Mouse (Mus musculus): ENCODE results near the gene Vwa3b. TPM values are rescaled to one million over a fixed set of nuclear protein-coding genes. Genes with fewer than 3 reads are reported as not detected.
"Not testable (repeated sequence)": the region's sequence is repeated elsewhere in the genome, so short reads cannot be mapped to it uniquely, and the experiment has no call there.

Gene Vwa3b
- polyA plus RNA-seq, 1 experiment from 2014 or later: 0.99 TPM

- no peak overlapping the region for H3K9ac ChIP-seq (ENCODE audit: low read depth, low read length)
- 89% methylated on average over 5 of the region's 5 CpGs for WGBS
- ATAC-seq: no peak
- no peaks in the 10 kb centered on the region for H3K36me3 ChIP-seq (ENCODE audit: control insufficient read depth, insufficient read depth, low read length)
- no peak overlapping the region for H3K27ac ChIP-seq (ENCODE audit: low read length)
- H3K27me3 ChIP-seq (ENCODE audit: control insufficient read depth, insufficient read depth, low read depth, low read length): no peaks in the 10 kb centered on the region
- H3K4me3 ChIP-seq (ENCODE audit: low read depth, low read length): no peak overlapping the region
- H3K9me3 ChIP-seq (replicated peaks; ENCODE audit: control insufficient read depth, low read length, poor library complexity, severe bottlenecking): no peaks in the 10 kb centered on the region
- H3K4me2 ChIP-seq (ENCODE audit: low read length): no peak overlapping the region
- H3K4me1 ChIP-seq (ENCODE audit: control insufficient read depth, insufficient read depth, low read length): no peaks in the 10 kb centered on the region
Measured at GRCm38 (mm10) chr1:37005036-37005435, 21.4 kb upstream of the Vwa3b start.

GRCm38 (mm10) chr1:37006529-37006928 is 19.9 kb upstream of the Vwa3b start:
- 88% methylated on average over 10 of the region's 11 CpGs for WGBS
- not testable (repeated sequence) for H3K9me3 ChIP-seq (replicated peaks; ENCODE audit: control insufficient read depth, low read length, poor library complexity, severe bottlenecking); ATAC-seq; H3K9ac ChIP-seq (ENCODE audit: low read depth, low read length); H3K4me2 ChIP-seq (ENCODE audit: low read length); H3K4me1 ChIP-seq (ENCODE audit: control insufficient read depth, insufficient read depth, low read length); H3K4me3 ChIP-seq (ENCODE audit: low read depth, low read length); H3K36me3 ChIP-seq (ENCODE audit: control insufficient read depth, insufficient read depth, low read length); H3K27ac ChIP-seq (ENCODE audit: low read length); H3K27me3 ChIP-seq (ENCODE audit: control insufficient read depth, insufficient read depth, low read depth, low read length)

- 85% methylated on average over 10 of the region's 10 CpGs for WGBS
- H3K27ac ChIP-seq (ENCODE audit: low read length): no peak overlapping the region
- H3K27me3 ChIP-seq (ENCODE audit: control insufficient read depth, insufficient read depth, low read depth, low read length): no peaks in the 10 kb centered on the region
- no peaks in the 10 kb centered on the region for H3K9me3 ChIP-seq (replicated peaks; ENCODE audit: control insufficient read depth, low read length, poor library complexity, severe bottlenecking)
- no peak for ATAC-seq
- H3K4me1 ChIP-seq (ENCODE audit: control insufficient read depth, insufficient read depth, low read length): no peaks in the 10 kb centered on the region
- H3K4me2 ChIP-seq (ENCODE audit: low read length): no peak overlapping the region
- H3K4me3 ChIP-seq (ENCODE audit: low read depth, low read length): no peak overlapping the region
- H3K9ac ChIP-seq (ENCODE audit: low read depth, low read length): no peak overlapping the region
- no peaks in the 10 kb centered on the region for H3K36me3 ChIP-seq (ENCODE audit: control insufficient read depth, insufficient read depth, low read length)
Measured at GRCm38 (mm10) chr1:37009880-37010279, 16.5 kb upstream of the Vwa3b start.

GRCm38 (mm10) chr1:37011626-37012209 is 14.7 kb upstream of the Vwa3b start:
- Histone ChIP-seq H3K4me1 (ENCODE audit: control insufficient read depth, insufficient read depth, low read length) (no peaks in the 10 kb centered on the region), H3K4me2 (ENCODE audit: low read length) (no peak overlapping the region), H3K9ac (ENCODE audit: low read depth, low read length) (no peak overlapping the region), H3K36me3 (ENCODE audit: control insufficient read depth, insufficient read depth, low read length) (no peaks in the 10 kb centered on the region), H3K9me3 (replicated peaks; ENCODE audit: control insufficient read depth, low read length, poor library complexity, severe bottlenecking) (no peaks in the 10 kb centered on the region), H3K27ac (ENCODE audit: low read length) (no peak overlapping the region), H3K4me3 (ENCODE audit: low read depth, low read length) (no peak overlapping the region), H3K27me3 (ENCODE audit: control insufficient read depth, insufficient read depth, low read depth, low read length) (no peaks in the 10 kb centered on the region)
- 79% methylated on average over 3 of the region's 3 CpGs for WGBS
- no peak for ATAC-seq

- Histone ChIP-seq H3K4me1 (ENCODE audit: control insufficient read depth, insufficient read depth, low read length) (no peaks in the 10 kb centered on the region), H3K4me2 (ENCODE audit: low read length) (no peak overlapping the region), H3K36me3 (ENCODE audit: control insufficient read depth, insufficient read depth, low read length) (no peaks in the 10 kb centered on the region), H3K27ac (ENCODE audit: low read length) (no peak overlapping the region), H3K27me3 (ENCODE audit: control insufficient read depth, insufficient read depth, low read depth, low read length) (no peaks in the 10 kb centered on the region), H3K9me3 (replicated peaks; ENCODE audit: control insufficient read depth, low read length, poor library complexity, severe bottlenecking) (no peaks in the 10 kb centered on the region), H3K9ac (ENCODE audit: low read depth, low read length) (no peak overlapping the region), H3K4me3 (ENCODE audit: low read depth, low read length) (no peak overlapping the region)
- no peak for ATAC-seq
- 85% methylated on average over 2 of the region's 2 CpGs for WGBS
Measured at GRCm38 (mm10) chr1:37013006-37013405, 13.4 kb upstream of the Vwa3b start.

- WGBS: 78% methylated on average over 7 of the region's 7 CpGs
- no peak overlapping the region for H3K4me2 ChIP-seq (ENCODE audit: low read length)
- H3K36me3 ChIP-seq (ENCODE audit: control insufficient read depth, insufficient read depth, low read length): no peaks in the 10 kb centered on the region
- no peak overlapping the region for H3K9ac ChIP-seq (ENCODE audit: low read depth, low read length)
- H3K4me1 ChIP-seq (ENCODE audit: control insufficient read depth, insufficient read depth, low read length): no peaks in the 10 kb centered on the region
- no peaks in the 10 kb centered on the region for H3K27me3 ChIP-seq (ENCODE audit: control insufficient read depth, insufficient read depth, low read depth, low read length)
- H3K27ac ChIP-seq (ENCODE audit: low read length): no peak overlapping the region
- H3K9me3 ChIP-seq (replicated peaks; ENCODE audit: control insufficient read depth, low read length, poor library complexity, severe bottlenecking): no peaks in the 10 kb centered on the region
- no peak overlapping the region for H3K4me3 ChIP-seq (ENCODE audit: low read depth, low read length)
- no peak for ATAC-seq
Measured at GRCm38 (mm10) chr1:37013687-37014086, 12.7 kb upstream of the Vwa3b start.

GRCm38 (mm10) chr1:37019017-37019416 is 7.4 kb upstream of the Vwa3b start:
- Histone ChIP-seq H3K4me3 (ENCODE audit: low read depth, low read length) (no peak overlapping the region), H3K4me2 (ENCODE audit: low read length) (no peak overlapping the region)
- WGBS: 92% methylated on average over 6 of the region's 6 CpGs

GRCm38 (mm10) chr1:37022704-37023103 is 3.7 kb upstream of the Vwa3b start:
- Histone ChIP-seq H3K4me1 (ENCODE audit: control insufficient read depth, insufficient read depth, low read length) (no peaks in the 10 kb centered on the region), H3K9me3 (replicated peaks; ENCODE audit: control insufficient read depth, low read length, poor library complexity, severe bottlenecking) (no peaks in the 10 kb centered on the region), H3K4me3 (ENCODE audit: low read depth, low read length) (no peak overlapping the region), H3K9ac (ENCODE audit: low read depth, low read length) (no peak overlapping the region), H3K27me3 (ENCODE audit: control insufficient read depth, insufficient read depth, low read depth, low read length) (no peaks in the 10 kb centered on the region), H3K36me3 (ENCODE audit: control insufficient read depth, insufficient read depth, low read length) (no peaks in the 10 kb centered on the region), H3K4me2 (ENCODE audit: low read length) (no peak overlapping the region), H3K27ac (ENCODE audit: low read length) (no peak overlapping the region)
- ATAC-seq: no peak
- WGBS: 81% methylated on average over 2 of the region's 2 CpGs

More at GRCm38 (mm10) chr1:37019017-37019416, 7.4 kb upstream of the Vwa3b start:
- H3K27ac ChIP-seq (ENCODE audit: low read length): no peak overlapping the region
- H3K27me3 ChIP-seq (ENCODE audit: control insufficient read depth, insufficient read depth, low read depth, low read length): no peaks in the 10 kb centered on the region
- no peak overlapping the region for H3K9ac ChIP-seq (ENCODE audit: low read depth, low read length)
- H3K9me3 ChIP-seq (replicated peaks; ENCODE audit: control insufficient read depth, low read length, poor library complexity, severe bottlenecking): no peaks in the 10 kb centered on the region
- no peaks in the 10 kb centered on the region for H3K36me3 ChIP-seq (ENCODE audit: control insufficient read depth, insufficient read depth, low read length)
- ATAC-seq: no peak
- H3K4me1 ChIP-seq (ENCODE audit: control insufficient read depth, insufficient read depth, low read length): no peaks in the 10 kb centered on the region

GRCm38 (mm10) chr1:37024736-37025135 is 1.7 kb upstream of the Vwa3b start:
- WGBS: 95% methylated on average over 7 of the region's 7 CpGs
- Histone ChIP-seq H3K27ac (ENCODE audit: low read length) (no peak overlapping the region), H3K27me3 (ENCODE audit: control insufficient read depth, insufficient read depth, low read depth, low read length) (no peaks in the 10 kb centered on the region), H3K4me3 (ENCODE audit: low read depth, low read length) (no peak overlapping the region), H3K9ac (ENCODE audit: low read depth, low read length) (no peak overlapping the region), H3K9me3 (replicated peaks; ENCODE audit: control insufficient read depth, low read length, poor library complexity, severe bottlenecking) (no peaks in the 10 kb centered on the region), H3K36me3 (ENCODE audit: control insufficient read depth, insufficient read depth, low read length) (no peaks in the 10 kb centered on the region), H3K4me2 (ENCODE audit: low read length) (no peak overlapping the region), H3K4me1 (ENCODE audit: control insufficient read depth, insufficient read depth, low read length) (peaks cover 3% of the 10 kb centered on the region; the same call in 1 of the 2 replicates)
- ATAC-seq: no peak

Measured in midbrain, embryonic 16.5 days (tissue).